In the genomic region with DNA sequence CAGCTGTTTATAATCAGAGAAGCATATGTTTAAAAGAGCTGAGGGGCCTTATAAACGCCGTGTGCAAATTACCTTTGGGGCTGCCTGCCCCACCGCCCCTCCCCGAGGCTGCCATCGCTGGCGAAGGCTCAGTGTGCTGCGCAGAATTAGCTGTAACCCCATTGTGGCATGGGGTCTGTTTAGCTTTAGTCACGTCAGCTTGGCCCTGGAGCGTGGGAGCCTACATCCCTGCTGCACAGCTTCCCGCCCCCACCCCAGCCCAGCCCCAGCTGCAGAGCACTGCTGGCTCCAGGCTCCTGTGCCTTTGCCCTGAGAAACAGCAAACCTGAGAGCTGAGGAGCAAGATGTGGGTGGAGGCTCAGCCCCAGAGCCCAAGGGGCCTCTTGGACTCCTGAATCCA, we compare ENCODE assay signal across 13 mouse cellular contexts.
DNase-seq lines count a peak whose midpoint lies in the region; ATAC-seq lines count a peak whose summit lies in the region.
"Had no signal": no experiment of that assay in that cellular context is flagged by ENCODE, and none has a peak within 500 bp of the region (broad histone marks: within the 10 kb centered on the region; RNA-seq: fewer than 3 reads in every experiment).

No protein-coding gene starts in this region.

- WGBS in hindbrain, embryonic 11.5 days, result 50% methylated on average over 10 of the region's 10 CpGs
- WGBS in hindbrain, embryonic 16.5 days, result 30% methylated on average over 10 of the region's 10 CpGs
- WGBS in midbrain, embryonic 14.5 days, result 39% methylated on average over 10 of the region's 10 CpGs
- WGBS in midbrain, embryonic 11.5 days, result 53% methylated on average over 10 of the region's 10 CpGs
- 13% methylated on average over 10 of the region's 10 CpGs for whole genome bisulfite sequencing in limb, embryonic 13.5 days

- no peaks in the 10 kb centered on the region for H3K27me3 ChIP-seq in hindbrain, embryonic 11.5 days (ENCODE audit: control insufficient read depth, insufficient read depth, low read length)
- no peaks in the 10 kb centered on the region for H3K27me3 ChIP-seq in hindbrain, embryonic 16.5 days (replicated peaks; ENCODE audit: control insufficient read depth, insufficient read depth, low read length)
- H3K27me3 ChIP-seq in midbrain, embryonic 14.5 days (ENCODE audit: control insufficient read depth, insufficient read depth, low read length), result no peaks in the 10 kb centered on the region
- H3K27me3 ChIP-seq in midbrain, embryonic 11.5 days (ENCODE audit: control insufficient read depth, insufficient read depth, low read length), result no peaks in the 10 kb centered on the region
- H3K27me3 ChIP-seq in limb, embryonic 13.5 days, result no peaks in the 10 kb centered on the region
- H3K27me3 ChIP-seq: liver, embryonic 13.5 days had no signal

- H3K9ac ChIP-seq in hindbrain, embryonic 11.5 days (ENCODE audit: low read depth, low read length), result no peak overlapping the region
- H3K9ac ChIP-seq in hindbrain, embryonic 16.5 days (ENCODE audit: low read depth, low read length), result no peak overlapping the region
- no peak overlapping the region; the same call in 1 of the 2 replicates for H3K9ac ChIP-seq in midbrain, embryonic 14.5 days (replicated peaks; ENCODE audit: low read length)
- H3K9ac ChIP-seq in midbrain, embryonic 11.5 days (ENCODE audit: low read length), result no peak overlapping the region
- 0 out of 2 replicates have a peak overlapping the region, but pooled peaks have one; percentile 2 for H3K9ac ChIP-seq in limb, embryonic 13.5 days
- H3K9ac ChIP-seq: liver, embryonic 13.5 days had no signal

- H3K36me3 ChIP-seq in hindbrain, embryonic 11.5 days (ENCODE audit: control insufficient read depth, insufficient read depth, low read length), result no peaks in the 10 kb centered on the region
- no peaks in the 10 kb centered on the region for H3K36me3 ChIP-seq in hindbrain, embryonic 16.5 days (ENCODE audit: control insufficient read depth, insufficient read depth, low read length)
- no peaks in the 10 kb centered on the region for H3K36me3 ChIP-seq in midbrain, embryonic 14.5 days (ENCODE audit: control insufficient read depth, insufficient read depth, low read length)
- no peaks in the 10 kb centered on the region for H3K36me3 ChIP-seq in midbrain, embryonic 11.5 days (ENCODE audit: control insufficient read depth, insufficient read depth, low read length)
- H3K36me3 ChIP-seq in limb, embryonic 13.5 days, result no peaks in the 10 kb centered on the region
- H3K36me3 ChIP-seq: liver, embryonic 13.5 days had no signal

- ATAC-seq in hindbrain, embryonic 11.5 days (ENCODE audit: low FRiP score), result no peak
- no peak for ATAC-seq in hindbrain, embryonic 16.5 days
- ATAC-seq in midbrain, embryonic 14.5 days (ENCODE audit: low FRiP score, low TSS enrichment), result no peak
- ATAC-seq in midbrain, embryonic 11.5 days (ENCODE audit: low FRiP score), result no peak
- ATAC-seq in limb, embryonic 13.5 days (ENCODE audit: low FRiP score, low read depth), result peak; percentile 90
- no peak for ATAC-seq in megakaryocyte, adult 5-6 weeks (ENCODE audit: poor library complexity, severe bottlenecking)

- peak; percentile 25 for DNase-seq in hindbrain, embryonic 11.5 days (ENCODE audit: low spot score)
- peak; percentile 21 for DNase-seq in midbrain, embryonic 14.5 days
- no peak for DNase-seq in midbrain, embryonic 11.5 days (ENCODE audit: low spot score, missing footprints)
- peak; percentile 42 for DNase-seq in yolk sac, embryonic 10.5 days (ENCODE audit: low spot score)
- no peak for DNase-seq in ovary, adult 18-20 months (ENCODE audit: low spot score)
- DNase-seq: adrenal gland, postnatal 14 days; cerebellum, adult 11-12 months; gastrocnemius, postnatal 10 days; liver, embryonic 13.5 days had no signal

- no peak overlapping the region for H3K4me3 ChIP-seq in hindbrain, embryonic 11.5 days (ENCODE audit: low read depth, low read length)
- no peak overlapping the region for H3K4me3 ChIP-seq in hindbrain, embryonic 16.5 days (ENCODE audit: low read length)
- H3K4me3 ChIP-seq in midbrain, embryonic 14.5 days (replicated peaks; ENCODE audit: low read depth, low read length), result no peak overlapping the region
- H3K4me3 ChIP-seq in midbrain, embryonic 11.5 days (ENCODE audit: low read depth, low read length), result no peak overlapping the region
- H3K4me3 ChIP-seq in limb, embryonic 13.5 days, result 0 out of 2 replicates have a peak overlapping the region, but pooled peaks have one; percentile 5
- H3K4me3 ChIP-seq: erythroblast, embryonic 14.5 days; liver, embryonic 13.5 days had no signal

- no peak overlapping the region for H3K27ac ChIP-seq in hindbrain, embryonic 11.5 days (ENCODE audit: low read depth, low read length)
- no peak overlapping the region for H3K27ac ChIP-seq in hindbrain, embryonic 16.5 days (ENCODE audit: low read depth, low read length)
- H3K27ac ChIP-seq in midbrain, embryonic 14.5 days (replicated peaks; ENCODE audit: low read depth, low read length), result no peak overlapping the region
- H3K27ac ChIP-seq in midbrain, embryonic 11.5 days (ENCODE audit: low read depth, low read length), result no peak overlapping the region
- peak overlapping the region; percentile 80; the same call in 1 of the 2 replicates for H3K27ac ChIP-seq in limb, embryonic 13.5 days
- H3K27ac ChIP-seq: liver, embryonic 13.5 days had no signal

- H3K4me1 ChIP-seq in hindbrain, embryonic 11.5 days (replicated peaks; ENCODE audit: control insufficient read depth, insufficient read depth, low read length), result no peaks in the 10 kb centered on the region; the same call in none of the 2 replicates
- no peaks in the 10 kb centered on the region for H3K4me1 ChIP-seq in hindbrain, embryonic 16.5 days (ENCODE audit: control insufficient read depth, insufficient read depth, low read depth, low read length)
- no peaks in the 10 kb centered on the region for H3K4me1 ChIP-seq in midbrain, embryonic 14.5 days (ENCODE audit: control insufficient read depth, insufficient read depth, low read length)
- peaks cover 6% of the 10 kb centered on the region; the same call in 1 of the 2 replicates for H3K4me1 ChIP-seq in midbrain, embryonic 11.5 days (ENCODE audit: control insufficient read depth, insufficient read depth, low read length)
- peaks cover 66% of the 10 kb centered on the region for H3K4me1 ChIP-seq in limb, embryonic 13.5 days
- H3K4me1 ChIP-seq: liver, embryonic 13.5 days had no signal

- no peak overlapping the region for H3K4me2 ChIP-seq in hindbrain, embryonic 11.5 days (replicated peaks; ENCODE audit: low read depth, low read length)
- no peak overlapping the region for H3K4me2 ChIP-seq in hindbrain, embryonic 16.5 days (ENCODE audit: low read length)
- H3K4me2 ChIP-seq in midbrain, embryonic 14.5 days (ENCODE audit: low read length), result no peak overlapping the region
- no peak overlapping the region for H3K4me2 ChIP-seq in midbrain, embryonic 11.5 days
- H3K4me2 ChIP-seq in limb, embryonic 13.5 days (replicated peaks), result peak overlapping the region; percentile 41
- H3K4me2 ChIP-seq: liver, embryonic 13.5 days had no signal

- H3K9me3 ChIP-seq in hindbrain, embryonic 11.5 days (ENCODE audit: control insufficient read depth, low read length), result no peaks in the 10 kb centered on the region
- no peaks in the 10 kb centered on the region for H3K9me3 ChIP-seq in hindbrain, embryonic 16.5 days (ENCODE audit: control insufficient read depth, low read length)
- H3K9me3 ChIP-seq in midbrain, embryonic 14.5 days (ENCODE audit: control insufficient read depth, low read length), result no peaks in the 10 kb centered on the region
- H3K9me3 ChIP-seq in midbrain, embryonic 11.5 days (ENCODE audit: control insufficient read depth, low read length), result no peaks in the 10 kb centered on the region
- H3K9me3 ChIP-seq in limb, embryonic 13.5 days, result no peaks in the 10 kb centered on the region
- H3K9me3 ChIP-seq: liver, embryonic 13.5 days had no signal

Comparison
In these comparisons a context has a peak if more than half of its experiments do, and no peak if none do; other contexts are left out.
1. DNase-seq: peak in hindbrain, embryonic 11.5 days (single experiment), midbrain, embryonic 14.5 days (single experiment) and yolk sac, embryonic 10.5 days (single experiment); none in midbrain, embryonic 11.5 days (single experiment) and ovary, adult 18-20 months (single experiment).